Mouse (Mus musculus): ENCODE results near the gene Hykk.

GRCm38 (mm10) chr9:54990362-54990761 is 73.3 kb downstream of the Hykk start:
- TF ChIP-seq GATA1 (IDR thresholded peaks at IDR 0.05; ENCODE audit: borderline replicate concordance, low read length) (no peak), FLI1 (IDR thresholded peaks at IDR 0.05; ENCODE audit: low read length) (no peak)
